ENCODE assay signal across 20 mouse cellular contexts in genomic region chr2:154959909-154960308, GRCm38 (mm10). TPM values are rescaled to one million over a fixed set of nuclear protein-coding genes. Genes with fewer than 3 reads are reported as not detected.
"Had no signal": no experiment of that assay in that cellular context is flagged by ENCODE, and none has a peak within 500 bp of the region (broad histone marks: within the 10 kb centered on the region; RNA-seq: fewer than 3 reads in every experiment).

No protein-coding gene starts in this region.

- H3K27ac ChIP-seq: kidney, embryonic 15.5 days; liver, embryonic 12.5 days; liver, embryonic 15.5 days; lung, embryonic 15.5 days; stomach, postnatal 0 days had no signal

- ATAC-seq: liver, embryonic 12.5 days had no signal

- H3K4me1 ChIP-seq: kidney, embryonic 15.5 days; liver, embryonic 12.5 days; liver, embryonic 15.5 days; lung, embryonic 15.5 days had no signal

- H3K9ac ChIP-seq: kidney, embryonic 15.5 days; liver, embryonic 12.5 days; liver, embryonic 15.5 days; lung, embryonic 15.5 days had no signal

- DNase-seq: kidney, postnatal 10 days; kidney, postnatal 36 days; left cerebral cortex, postnatal 4 days; liver; lung, adult 18-20 months; lung, postnatal 10 days; lung, postnatal 36 days; midbrain, embryonic 14.5 days; right cerebral cortex, postnatal 4 days; thymus, adult 2 months; thymus, postnatal 14 days; thymus, postnatal 4 days had no signal

- H3K4me3 ChIP-seq: kidney, embryonic 15.5 days; liver, embryonic 12.5 days; liver, embryonic 15.5 days; lung, embryonic 15.5 days had no signal

- H3K27me3 ChIP-seq: kidney, embryonic 15.5 days; liver, embryonic 15.5 days; lung, embryonic 15.5 days had no signal

- H3K36me3 ChIP-seq: kidney, embryonic 15.5 days; liver, embryonic 12.5 days; liver, embryonic 15.5 days; lung, embryonic 15.5 days had no signal

- H3K9me3 ChIP-seq: kidney, embryonic 15.5 days; liver, embryonic 12.5 days; liver, embryonic 15.5 days; lung, embryonic 15.5 days had no signal

- H3K4me2 ChIP-seq: kidney, embryonic 15.5 days; liver, embryonic 12.5 days; liver, embryonic 15.5 days; lung, embryonic 15.5 days; midbrain, embryonic 11.5 days had no signal

RNA-seq across cellular contexts. Expression of gene Gm14226, which starts 58.2 kb away (rescaled TPM):
- total RNA-seq: megakaryocyte-erythroid progenitor cell, adult 5-6 weeks; midbrain, postnatal 0 days had no signal
